Mouse (Mus musculus) megakaryocyte, embryonic 14.5 days (primary cell): ENCODE results near the gene Lgr6.

Source experiments
- FLI1 ChIP-seq: IDR thresholded peaks from 2 replicates; pipeline ENCODE4 v1.6.1; 2012; ENCODE audit warnings: low read length, inconsistent platforms, mixed read lengths
- GATA1 ChIP-seq: IDR thresholded peaks from 3 replicates; pipeline ENCODE4 v1.6.1; 2012; ENCODE audit warnings: mixed read lengths, low read length, inconsistent platforms, borderline replicate concordance

- no peak for TF ChIP-seq GATA1
- TF ChIP-seq FLI1 = no peak
Observed at GRCm38 (mm10) chr1:135079021-135079420, 26.1 kb downstream of the Lgr6 start.
